Mouse (Mus musculus) MEL (cell line): ENCODE measurements around the gene Tnik. TPM values are rescaled to one million over a fixed set of nuclear protein-coding genes. Genes with fewer than 3 reads are reported as not detected.

Experiments used
- DNase-seq: peaks from one replicate; pipeline ENCODE4 v3.0.0; 2011; ENCODE audit warnings: low read depth, low spot score
- H3K27ac ChIP-seq: 2 replicates; pipeline ENCODE4 v1.5.1; 2012; ENCODE audit warnings: low read depth, mild to moderate bottlenecking, control low read depth, low read length, moderate library complexity; ENCODE audit not compliant: control insufficient read depth
- H3K27me3 ChIP-seq, 2 experiments: fragments of 150-350 bp in 1 of 2; sonication (generic) in 1 of 2; 2 replicates each; pipeline ENCODE4 v1.6.1; 2012; ENCODE audit warnings: low read length in 2 of 2, mild to moderate bottlenecking in 2 of 2, improper control_type of control experiment in 1 of 2, moderate library complexity in 1 of 2; ENCODE audit not compliant: insufficient read depth in 2 of 2, control insufficient read depth in 1 of 2
- H3K36me3 ChIP-seq, 2 experiments: 2 replicates each; pipeline ENCODE4 v1.6.1; 2012 to 2014; ENCODE audit warnings: low read length in 2 of 2, improper control_type of control experiment in 1 of 2, inconsistent platforms in 1 of 2, mild to moderate bottlenecking in 1 of 2; ENCODE audit not compliant: insufficient read depth in 2 of 2, control insufficient read depth in 1 of 2
- H3K4me1 ChIP-seq, 2 experiments: fragments of 150-350 bp in 1 of 2; sonication (generic) in 1 of 2; 2 replicates each; pipeline ENCODE4 v1.6.1; 2012; ENCODE audit warnings: low read length in 2 of 2, improper control_type of control experiment in 1 of 2, mild to moderate bottlenecking in 1 of 2; ENCODE audit not compliant: insufficient read depth in 2 of 2, control insufficient read depth in 1 of 2
- H3K4me3 ChIP-seq, 2 experiments: fragments of 150-350 bp in 1 of 2; sonication (generic) in 1 of 2; 2 replicates each; pipeline ENCODE4 v1.5.1; 2012; ENCODE audit warnings: low read depth in 2 of 2, low read length in 2 of 2, mild to moderate bottlenecking in 2 of 2, moderate library complexity in 2 of 2, control low read depth in 1 of 2, improper control_type of control experiment in 1 of 2; ENCODE audit not compliant: control insufficient read depth in 1 of 2, insufficient read depth in 1 of 2
- H3K79me2 ChIP-seq: 2 replicates; pipeline ENCODE4 v1.6.1; 2012; ENCODE audit warnings: mild to moderate bottlenecking, low read length, moderate library complexity; ENCODE audit not compliant: control insufficient read depth, poor library complexity, insufficient read depth
- H3K9ac ChIP-seq: 2 replicates; pipeline ENCODE4 v1.6.1; 2012; ENCODE audit warnings: low read depth, mild to moderate bottlenecking, control low read depth, low read length, moderate library complexity; ENCODE audit not compliant: control insufficient read depth, poor library complexity, severe bottlenecking
- H3K9me3 ChIP-seq: fragments of 150-350 bp; sonication (generic); replicated peaks from 2 replicates; pipeline ENCODE4 v1.6.1; 2012; ENCODE audit warnings: mild to moderate bottlenecking, low read length, improper control_type of control experiment, moderate library complexity; ENCODE audit not compliant: insufficient read depth
- BHLHE40 ChIP-seq: IDR thresholded peaks from 2 replicates; pipeline ENCODE4 v1.6.1; 2012; ENCODE audit warnings: low read depth, mild to moderate bottlenecking, inconsistent platforms, low read length, improper control_type of control experiment, borderline replicate concordance
- CHD1 ChIP-seq: IDR thresholded peaks from 2 replicates; pipeline ENCODE4 v1.6.1; 2012; ENCODE audit warnings: low read depth, mild to moderate bottlenecking, inconsistent platforms, low read length, improper control_type of control experiment
- CHD2 ChIP-seq: IDR thresholded peaks from 2 replicates; pipeline ENCODE4 v1.6.1; 2011; ENCODE audit warnings: low read length, improper control_type of control experiment
- CTCF ChIP-seq, 3 experiments: IDR thresholded peaks in 2 of 3; conservative IDR thresholded peaks in 1 of 3; 2 replicates each; pipeline ENCODE4 v1.5.1; 2011 to 2012; ENCODE audit warnings: low read length in 3 of 3, low read depth in 2 of 3, mild to moderate bottlenecking in 2 of 3, improper control_type of control experiment in 1 of 3, inconsistent platforms in 1 of 3, mixed read lengths in 1 of 3, moderate library complexity in 1 of 3; ENCODE audit not compliant: control insufficient read depth in 1 of 3, insufficient read depth in 1 of 3, poor library complexity in 1 of 3, severe bottlenecking in 1 of 3
- E2F4 ChIP-seq: IDR thresholded peaks from 2 replicates; pipeline ENCODE4 v1.6.1; 2011; ENCODE audit warnings: low read depth, low read length, improper control_type of control experiment, borderline replicate concordance
- EP300 ChIP-seq, 2 experiments: IDR thresholded peaks; 2 replicates each; pipeline ENCODE4 v1.6.1; 2011; ENCODE audit warnings: improper control_type of control experiment in 2 of 2, low read length in 2 of 2, low read depth in 1 of 2, mild to moderate bottlenecking in 1 of 2
- ETS1 ChIP-seq: IDR thresholded peaks from 2 replicates; pipeline ENCODE4 v1.6.1; 2012; ENCODE audit warnings: low read depth, mild to moderate bottlenecking, inconsistent platforms, low read length, improper control_type of control experiment, moderate library complexity
- HCFC1 ChIP-seq: IDR thresholded peaks from 2 replicates; pipeline ENCODE4 v1.6.1; 2012; ENCODE audit warnings: low read depth, mild to moderate bottlenecking, inconsistent platforms, low read length, improper control_type of control experiment, moderate library complexity
- JUND ChIP-seq: IDR thresholded peaks from 2 replicates; pipeline ENCODE4 v1.6.1; 2011; ENCODE audit warnings: low read depth, mild to moderate bottlenecking, improper control_type of control experiment, low read length
- MAFK ChIP-seq: IDR thresholded peaks from 2 replicates; pipeline ENCODE4 v1.6.1; 2011; ENCODE audit warnings: low read depth, mild to moderate bottlenecking, low read length, improper control_type of control experiment, borderline replicate concordance
- MAZ ChIP-seq: IDR thresholded peaks from 2 replicates; pipeline ENCODE4 v1.6.1; 2012; ENCODE audit warnings: low read depth, mild to moderate bottlenecking, inconsistent platforms, low read length, improper control_type of control experiment
- MYB ChIP-seq: IDR thresholded peaks from 2 replicates; pipeline ENCODE4 v1.6.1; 2011; ENCODE audit warnings: mild to moderate bottlenecking, low read depth, low read length, improper control_type of control experiment
- NELFE ChIP-seq: IDR thresholded peaks from 2 replicates; pipeline ENCODE4 v1.6.1; 2011; ENCODE audit warnings: low read depth, low read length, improper control_type of control experiment
- NRF1 ChIP-seq: IDR thresholded peaks from 2 replicates; pipeline ENCODE4 v1.6.1; 2014; ENCODE audit warnings: low read depth, mild to moderate bottlenecking, inconsistent platforms, low read length, improper control_type of control experiment, moderate library complexity; ENCODE audit not compliant: poor library complexity, insufficient read depth, severe bottlenecking
- POLR2AphosphoS5 ChIP-seq: IDR thresholded peaks from 2 replicates; pipeline ENCODE4 v1.6.1; 2012; ENCODE audit warnings: low read depth, borderline replicate concordance, mild to moderate bottlenecking, inconsistent platforms, low read length, moderate library complexity, mixed read lengths
- RCOR1 ChIP-seq: IDR thresholded peaks from 2 replicates; pipeline ENCODE4 v1.6.1; 2012; ENCODE audit warnings: low read depth, mild to moderate bottlenecking, inconsistent platforms, low read length, improper control_type of control experiment
- SIN3A ChIP-seq: IDR thresholded peaks from 2 replicates; pipeline ENCODE4 v1.6.1; 2012; ENCODE audit warnings: low read length, improper control_type of control experiment, inconsistent platforms
- TBP ChIP-seq: IDR thresholded peaks from 2 replicates; pipeline ENCODE4 v1.8.0; 2011; ENCODE audit warnings: low read depth, low read length, improper control_type of control experiment
- UBTF ChIP-seq: IDR thresholded peaks from 2 replicates; pipeline ENCODE4 v1.6.1; 2012; ENCODE audit warnings: low read depth, mild to moderate bottlenecking, inconsistent platforms, low read length, improper control_type of control experiment, moderate library complexity, borderline replicate concordance; ENCODE audit not compliant: insufficient read depth
- USF1 ChIP-seq: IDR thresholded peaks from 2 replicates; pipeline ENCODE4 v1.6.1; 2014; ENCODE audit warnings: low read depth, mild to moderate bottlenecking, inconsistent platforms, low read length, improper control_type of control experiment, moderate library complexity
- ZKSCAN1 ChIP-seq: IDR thresholded peaks from 2 replicates; pipeline ENCODE4 v1.6.1; 2012; ENCODE audit warnings: low read depth, mild to moderate bottlenecking, inconsistent platforms, low read length, improper control_type of control experiment, moderate library complexity
- ZMIZ1 ChIP-seq: IDR thresholded peaks from 2 replicates; pipeline ENCODE4 v1.6.1; 2012; ENCODE audit warnings: low read depth, mild to moderate bottlenecking, inconsistent platforms, low read length, improper control_type of control experiment, moderate library complexity
- polyA plus RNA-seq, 2 experiments: library from polyadenylated mRNA; stranded (reverse) in 1 of 2; unstranded in 1 of 2; fragments of >175 nt in 1 of 2; fragments of >200 nt in 1 of 2; gene quantifications; 2 replicates each; pipeline versions ENCODE4 v1.2.1 to v1.2.4; 2012; ENCODE audit warnings: low replicate concordance in 2 of 2, low read depth in 1 of 2; ENCODE audit not compliant: insufficient read length in 2 of 2, insufficient read depth in 1 of 2, missing spikeins in 1 of 2
- total RNA-seq: library from RNA; depleted of rRNA; stranded (reverse); fragments of 300-350 nt; gene quantifications from 2 replicates; pipeline ENCODE4 v1.2.3, GENCODE M21; 2012

Tnik gene
- total and polyA plus RNA-seq, 3 experiments, result 9.9 to 78.4 (median 13.6) TPM

- Histone ChIP-seq H3K79me2 (no peaks in the 10 kb centered on the region), H3K9ac (no peak overlapping the region), H3K4me1 (no peaks in the 10 kb centered on the region), H3K9me3 (no peaks in the 10 kb centered on the region), H3K27me3 (no peaks in the 10 kb centered on the region), H3K27ac (no peak overlapping the region), H3K36me3 (no peaks in the 10 kb centered on the region), H3K4me3 (no peak overlapping the region)
- DNase-seq, result no peak
- TF ChIP-seq MAFK (no peak), EP300 (IDR thresholded peaks at IDR 0.05; ENCODE audit: low read depth in 1 of 2, low read length in 2 of 2) (no peak), ZKSCAN1 (no peak), CHD2 (no peak)
These were observed 291.9 kb downstream of the Tnik start for GRCm38 (mm10) chr3:28554934-28555333.

- Histone ChIP-seq H3K9me3 (no peaks in the 10 kb centered on the region), H3K79me2 (no peaks in the 10 kb centered on the region), H3K27me3 (no peaks in the 10 kb centered on the region), H3K36me3 (no peaks in the 10 kb centered on the region), H3K9ac (no peak overlapping the region), H3K4me1 (no peaks in the 10 kb centered on the region), H3K27ac (no peak overlapping the region), H3K4me3 (no peak overlapping the region)
- DNase-seq, result no peak
- no peak for TF ChIP-seq RCOR1
- no peak for TF ChIP-seq BHLHE40
- no peak for TF ChIP-seq SIN3A
- no peak for TF ChIP-seq EP300 (IDR thresholded peaks at IDR 0.05; ENCODE audit: low read depth in 1 of 2, low read length in 2 of 2)
- no peak for TF ChIP-seq UBTF
- TF ChIP-seq HCFC1, result no peak
- no peak for TF ChIP-seq MAZ
- no peak for TF ChIP-seq CHD1
- TF ChIP-seq NELFE, result no peak
- no peak for TF ChIP-seq ETS1
- no peak for TF ChIP-seq NRF1
- TF ChIP-seq CTCF (IDR thresholded peaks at IDR 0.05 in 2 of 3, conservative IDR thresholded peaks at IDR 0.05 in 1 of 3; ENCODE audit: control insufficient read depth in 1 of 3, insufficient read depth in 1 of 3, low read depth in 2 of 3, low read length in 3 of 3, poor library complexity in 1 of 3, severe bottlenecking in 1 of 3), result no peak
- TF ChIP-seq POLR2AphosphoS5, result no peak
- TF ChIP-seq TBP, result no peak
- TF ChIP-seq MYB, result no peak
- no peak for TF ChIP-seq ZMIZ1
- TF ChIP-seq E2F4, result no peak
- TF ChIP-seq USF1, result no peak
- no peak for TF ChIP-seq JUND
These were observed 293.0 kb downstream of the Tnik start for GRCm38 (mm10) chr3:28555795-28556570.
